Mouse (Mus musculus) cerebellum, postnatal 36 days (tissue): ENCODE data around the gene Gm10277.
"Not testable (repeated sequence)": the region's sequence is repeated elsewhere in the genome, so short reads cannot be mapped to it uniquely, and the experiment has no call there.

Experiments
- DNase-seq, 2 experiments: peaks; one replicate each; pipeline ENCODE4 v3.0.0; 2021 to 2022; ENCODE audit warnings: mixed read lengths in 2 of 2

The Gm10277 gene

GRCm38 (mm10) chr11:77769496-77769895, 18.1 kb downstream of the Gm10277 start:
- no peak for DNase-seq

GRCm38 (mm10) chr11:77766351-77767001, 21.1 kb downstream of the Gm10277 start:
- peak; percentile 36 to 49 for DNase-seq

GRCm38 (mm10) chr11:77765459-77765777, 22.1 kb downstream of the Gm10277 start:
- no peak for DNase-seq

GRCm38 (mm10) chr11:77764694-77765458, 22.7 kb downstream of the Gm10277 start:
- no peak for DNase-seq

GRCm38 (mm10) chr11:77763673-77764340, 23.7 kb downstream of the Gm10277 start:
- peak; percentile 39 to 44 for DNase-seq

GRCm38 (mm10) chr11:77762783-77763672, 24.5 kb downstream of the Gm10277 start, which contains the start of gene Myo18a:
Gene Myo18a, plus strand, starts transcription at chr11:77763246.
- peak; percentile 89 to 92 for DNase-seq

- DNase-seq = no peak
These were observed 27.5 kb downstream of the Gm10277 start for GRCm38 (mm10) chr11:77760031-77760430.

- DNase-seq = no peak
These were observed 34.1 kb downstream of the Gm10277 start for GRCm38 (mm10) chr11:77753469-77753868.

GRCm38 (mm10) chr11:77752525-77752924, 35.0 kb downstream of the Gm10277 start:
- DNase-seq = no peak

- no peak for DNase-seq
These were observed 38.6 kb downstream of the Gm10277 start for GRCm38 (mm10) chr11:77748996-77749395.

GRCm38 (mm10) chr11:77747103-77747502, 40.4 kb downstream of the Gm10277 start:
- DNase-seq = not testable (repeated sequence)

- no peak for DNase-seq
These were observed 40.9 kb downstream of the Gm10277 start for GRCm38 (mm10) chr11:77746652-77747051.

- peak; percentile 41 to 62 for DNase-seq
These were observed 43.6 kb downstream of the Gm10277 start for GRCm38 (mm10) chr11:77743966-77744365.

GRCm38 (mm10) chr11:77738555-77738954, 49.0 kb downstream of the Gm10277 start:
- DNase-seq = no peak

GRCm38 (mm10) chr11:77737289-77737688, 50.3 kb downstream of the Gm10277 start:
- DNase-seq = peak; percentile 90 to 93
